Mouse (Mus musculus): Measurements from ENCODE around the gene Olfr995. TPM values are rescaled to one million over a fixed set of nuclear protein-coding genes. Genes with fewer than 3 reads are reported as not detected.

Gene Olfr995
- polyA plus RNA-seq, 1 experiment from 2014 or later = not detected

Other genes starting within 250 kb of the Olfr995 start
- gene Lrrc55, start 246.4 kb downstream of the Olfr995 start, polyA plus RNA-seq (2014; fragmentation: Nextera tagmentation; extraction: Ambion mirVana) = 0.81 and 0.87 TPM in 2 replicates
- not detected in 2 replicates for gene Olfr987, start 104.3 kb downstream of the Olfr995 start, polyA plus RNA-seq (2014; fragmentation: Nextera tagmentation; extraction: Ambion mirVana)
- not detected in 2 replicates for gene Olfr988, start 80.4 kb downstream of the Olfr995 start, polyA plus RNA-seq (2014; fragmentation: Nextera tagmentation; extraction: Ambion mirVana)
- not detected in 2 replicates for gene Olfr992, start 34.2 kb downstream of the Olfr995 start, polyA plus RNA-seq (2014; fragmentation: Nextera tagmentation; extraction: Ambion mirVana)
- gene Olfr993, start 28.8 kb downstream of the Olfr995 start, polyA plus RNA-seq (2014; fragmentation: Nextera tagmentation; extraction: Ambion mirVana) = not detected in 2 replicates
- gene Olfr994, start 7.2 kb downstream of the Olfr995 start, polyA plus RNA-seq (2014; fragmentation: Nextera tagmentation; extraction: Ambion mirVana) = not detected in 2 replicates
- 0.13 TPM in 1 of 2 replicates, not detected in the other for gene 4833423E24Rik, start 75.4 kb upstream of the Olfr995 start, polyA plus RNA-seq (2014; fragmentation: Nextera tagmentation; extraction: Ambion mirVana)
- gene Olfr996, start 135.6 kb upstream of the Olfr995 start, polyA plus RNA-seq (2014; fragmentation: Nextera tagmentation; extraction: Ambion mirVana) = not detected in 2 replicates
- not detected in 2 replicates for gene Olfr998, start 145.3 kb upstream of the Olfr995 start, polyA plus RNA-seq (2014; fragmentation: Nextera tagmentation; extraction: Ambion mirVana)
- gene Olfr1000, start 168.3 kb upstream of the Olfr995 start, polyA plus RNA-seq (2014; fragmentation: Nextera tagmentation; extraction: Ambion mirVana) = not detected in 2 replicates
- gene Olfr1002, start 207.1 kb upstream of the Olfr995 start, polyA plus RNA-seq (2014; fragmentation: Nextera tagmentation; extraction: Ambion mirVana) = not detected in 2 replicates
- not detected in 2 replicates for gene Olfr154, start 220.8 kb upstream of the Olfr995 start, polyA plus RNA-seq (2014; fragmentation: Nextera tagmentation; extraction: Ambion mirVana)
- gene Olfr1006, start 235.1 kb upstream of the Olfr995 start, polyA plus RNA-seq (2014; fragmentation: Nextera tagmentation; extraction: Ambion mirVana) = not detected in 2 replicates
- gene Olfr1008, start 245.8 kb upstream of the Olfr995 start, polyA plus RNA-seq (2014; fragmentation: Nextera tagmentation; extraction: Ambion mirVana) = not detected in 2 replicates

Data from forebrain, embryonic 11.5 days (tissue).